Mouse (Mus musculus) ES-E14 (cell line): ENCODE measurements at regions not wholly inside any gene's neighbourhood (a gene's known extent, or its start where the extent isn't known, plus 50 kb on each side); places are given as distances from the start of the nearest gene placed in this dataset.

Experiments used
- DNase-seq: peaks from one replicate; pipeline ENCODE4 v3.0.0-alpha.2; 2013; ENCODE audit warnings: low read depth, low spot score
- H3K27ac ChIP-seq: 2 replicates; pipeline ENCODE4 v1.5.1; 2012; ENCODE audit warnings: low read depth, mild to moderate bottlenecking, low read length, moderate library complexity, mixed read lengths; ENCODE audit not compliant: poor library complexity, insufficient read depth, severe bottlenecking
- H3K36me3 ChIP-seq: 2 replicates; pipeline ENCODE4 v1.6.1; 2012; ENCODE audit warnings: mild to moderate bottlenecking, low read length, moderate library complexity, mixed read lengths; ENCODE audit not compliant: control insufficient read depth, poor library complexity, insufficient read depth, severe bottlenecking
- H3K4me1 ChIP-seq, 2 experiments: fragments of 150-350 bp in 1 of 2; sonication (generic) in 1 of 2; 2 replicates each; pipeline ENCODE4 v1.6.1; 2012; ENCODE audit warnings: low read length in 2 of 2, mild to moderate bottlenecking in 1 of 2, mixed read lengths in 1 of 2; ENCODE audit not compliant: control insufficient read depth in 2 of 2, insufficient read depth in 2 of 2, poor library complexity in 1 of 2
- H3K4me3 ChIP-seq, 2 experiments: fragments of 150-350 bp in 1 of 2; sonication (generic) in 1 of 2; 2 replicates each; pipeline ENCODE4 v1.5.1; 2012; ENCODE audit warnings: low read length in 2 of 2, low read depth in 1 of 2, mild to moderate bottlenecking in 1 of 2, mixed read lengths in 1 of 2; ENCODE audit not compliant: insufficient read depth in 1 of 2, poor library complexity in 1 of 2, severe bottlenecking in 1 of 2
- H3K9ac ChIP-seq: 2 replicates; pipeline ENCODE4 v1.6.1; 2012; ENCODE audit warnings: low read depth, mild to moderate bottlenecking, low read length, mixed read lengths; ENCODE audit not compliant: poor library complexity, insufficient read depth, severe bottlenecking
- H3K9me3 ChIP-seq: fragments of 150-350 bp; sonication (generic); 2 replicates; pipeline ENCODE4 v1.6.1; 2012; ENCODE audit warnings: low read depth, mild to moderate bottlenecking, low read length; ENCODE audit not compliant: control insufficient read depth, insufficient read depth
- CHD2 ChIP-seq: IDR thresholded peaks from 2 replicates; pipeline ENCODE4 v1.6.1; 2014; ENCODE audit warnings: mild to moderate bottlenecking, low read depth, low read length, inconsistent platforms
- HCFC1 ChIP-seq: IDR thresholded peaks from 2 replicates; pipeline ENCODE4 v1.6.1; 2012; ENCODE audit warnings: low read length, inconsistent platforms, borderline replicate concordance; ENCODE audit not compliant: insufficient read depth
- MAFK ChIP-seq: IDR thresholded peaks from 2 replicates; pipeline ENCODE4 v1.6.1; 2014; ENCODE audit warnings: mild to moderate bottlenecking, low read depth, low read length, inconsistent platforms; ENCODE audit not compliant: insufficient read depth
- ZC3H11A ChIP-seq: IDR thresholded peaks from 2 replicates; pipeline ENCODE4 v1.6.1; 2012; ENCODE audit warnings: low read depth, mild to moderate bottlenecking, inconsistent platforms, low read length, borderline replicate concordance
- ZNF384 ChIP-seq: IDR thresholded peaks from 2 replicates; pipeline ENCODE4 v1.6.1; 2012; ENCODE audit warnings: low read depth, low read length, inconsistent platforms
- in situ Hi-C, 2 experiments: fragments of 600-800 bp; cut with MboI; formaldehyde crosslinking; loops; one replicate each; pipeline ENCODE4 v1.15.1; 2025; ENCODE audit warnings: low sequenced_read_pairs in 2 of 2, inconsistent platforms in 1 of 2; ENCODE audit not compliant: unreplicated experiment in 2 of 2

- no peak for TF ChIP-seq MAFK
- TF ChIP-seq ZC3H11A, result no peak
- no peak for TF ChIP-seq ZNF384
- no peak for TF ChIP-seq CHD2
- no peak for TF ChIP-seq HCFC1
- H3K9ac ChIP-seq, result no peak overlapping the region
- H3K36me3 ChIP-seq, result no peaks in the 10 kb centered on the region
- DNase-seq, result no peak
- in situ Hi-C loops, result no loop called here
- H3K27ac ChIP-seq, result no peak overlapping the region
- no peaks in the 10 kb centered on the region for H3K9me3 ChIP-seq
- peaks cover 1 to 2% of the 10 kb centered on the region in 2 experiments; a peak in 1 of 4 replicates for H3K4me1 ChIP-seq
- H3K4me3 ChIP-seq, result no peak overlapping the region
Observed at GRCm38 (mm10) chr2:180387305-180387704, 52.8 kb upstream of the Gata5 start.

GRCm38 (mm10) chr2:180385967-180386688, 51.6 kb upstream of the Gata5 start:
- Histone ChIP-seq H3K4me3 (peak overlapping the region; percentile 46 to 67), H3K9me3 (no peaks in the 10 kb centered on the region), H3K9ac (0 out of 2 replicates have a peak overlapping the region, but pooled peaks have one; percentile 4), H3K27ac (no peak overlapping the region), H3K4me1 (peaks cover 1 to 2% of the 10 kb centered on the region in 2 experiments; a peak in 1 of 4 replicates), H3K36me3 (no peaks in the 10 kb centered on the region)
- no peak for DNase-seq
- in situ Hi-C loops, result no loop called here
- TF ChIP-seq MAFK (no peak), CHD2 (no peak), HCFC1 (no peak), ZNF384 (no peak), ZC3H11A (no peak)

GRCm38 (mm10) chr2:180385231-180385895, 50.9 kb upstream of the Gata5 start:
- Histone ChIP-seq H3K4me3 (peak overlapping the region; percentile 46 to 67; a peak in 2 of 4 replicates), H3K9ac (no peak overlapping the region), H3K9me3 (no peaks in the 10 kb centered on the region), H3K36me3 (no peaks in the 10 kb centered on the region), H3K27ac (no peak overlapping the region), H3K4me1 (peaks cover 1 to 2% of the 10 kb centered on the region in 2 experiments; a peak in 1 of 4 replicates)
- no peak for DNase-seq
- in situ Hi-C loops, result no loop called here
- TF ChIP-seq ZNF384, result no peak
- TF ChIP-seq HCFC1, result no peak
- TF ChIP-seq MAFK, result no peak
- no peak for TF ChIP-seq ZC3H11A
- no peak for TF ChIP-seq CHD2
